Mouse (Mus musculus): ENCODE measurements around the gene Foxo1.

Gene Foxo1

GRCm38 (mm10) chr3:52267652-52268486, at the start of gene Foxo1:
Gene Foxo1 (plus strand): TSS chr3:52268336.
- DNase-seq (ENCODE audit: extremely low read depth, low read depth) = peak; percentile 67

DNA sequence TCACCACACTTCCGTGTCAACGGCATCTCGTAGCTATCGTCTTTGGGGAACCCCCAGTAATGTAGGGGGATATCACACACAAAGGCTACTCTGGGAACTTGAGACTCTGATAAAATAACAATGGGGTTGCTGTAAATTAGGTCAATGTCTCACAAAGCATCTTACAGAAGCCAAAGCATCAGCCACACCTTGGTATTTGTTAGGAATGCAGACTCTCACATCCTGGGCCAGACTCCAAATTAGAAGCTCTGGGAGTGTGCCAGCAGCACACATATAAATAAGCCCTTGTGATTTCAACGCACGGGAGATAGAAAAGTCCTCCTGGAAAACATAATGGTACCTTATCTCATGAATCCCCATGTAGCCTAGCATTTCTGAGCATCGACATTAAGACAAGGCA, 49.3 kb upstream of the Foxo1 start:
- no peak for DNase-seq (ENCODE audit: extremely low read depth, low read depth)

GRCm38 (mm10) chr3:52221082-52221481, 47.1 kb upstream of the Foxo1 start:
- no peak for DNase-seq (ENCODE audit: extremely low read depth, low read depth)

- no peak for DNase-seq (ENCODE audit: extremely low read depth, low read depth)
Observed at GRCm38 (mm10) chr3:52221931-52222330, 46.2 kb upstream of the Foxo1 start.

DNA sequence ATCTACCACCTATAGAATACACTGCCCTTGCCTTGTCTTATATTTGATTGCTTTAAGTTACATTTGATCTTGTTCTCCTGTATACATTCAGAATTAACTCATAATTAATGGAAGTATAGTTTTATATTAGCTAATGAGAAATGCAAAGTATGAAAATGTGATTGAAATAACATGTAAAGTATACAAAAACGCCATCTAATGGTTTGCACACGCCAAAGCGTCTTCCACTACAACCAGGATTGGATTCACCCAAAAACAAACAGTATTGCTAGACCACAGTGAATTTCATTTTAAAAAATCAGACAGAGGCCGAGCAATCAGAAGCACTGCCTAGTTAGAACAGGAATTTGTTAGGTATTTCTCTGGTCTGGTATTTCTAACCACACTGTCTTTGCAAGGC, 31.6 kb upstream of the Foxo1 start:
- no peak for DNase-seq (ENCODE audit: extremely low read depth, low read depth)

GRCm38 (mm10) chr3:52237136-52237535, 31.0 kb upstream of the Foxo1 start:
- DNase-seq (ENCODE audit: extremely low read depth, low read depth) = no peak

DNA sequence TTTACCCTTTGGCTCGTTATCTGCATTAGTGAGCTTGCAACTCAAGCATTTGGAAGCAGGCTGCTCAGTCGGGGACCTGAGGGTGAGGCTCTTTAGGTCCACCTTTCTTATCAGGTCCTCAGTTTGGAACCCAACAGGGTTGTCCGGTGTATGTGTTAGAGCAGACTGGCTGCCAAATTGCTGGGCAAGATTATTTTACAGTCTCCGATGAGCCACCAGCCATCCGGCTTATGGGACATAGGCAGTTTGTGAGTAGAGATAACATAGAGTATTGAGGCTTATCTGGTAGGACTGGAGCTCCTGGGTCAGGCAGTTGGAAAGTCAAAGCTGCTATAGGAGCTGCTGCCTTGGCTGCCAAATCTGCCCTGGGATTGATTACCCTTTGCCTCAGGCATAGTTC, 27.1 kb upstream of the Foxo1 start:
- no peak for DNase-seq (ENCODE audit: extremely low read depth, low read depth)

GRCm38 (mm10) chr3:52242457-52243105, 25.6 kb upstream of the Foxo1 start:
- DNase-seq (ENCODE audit: extremely low read depth, low read depth) = peak; percentile 58

DNA sequence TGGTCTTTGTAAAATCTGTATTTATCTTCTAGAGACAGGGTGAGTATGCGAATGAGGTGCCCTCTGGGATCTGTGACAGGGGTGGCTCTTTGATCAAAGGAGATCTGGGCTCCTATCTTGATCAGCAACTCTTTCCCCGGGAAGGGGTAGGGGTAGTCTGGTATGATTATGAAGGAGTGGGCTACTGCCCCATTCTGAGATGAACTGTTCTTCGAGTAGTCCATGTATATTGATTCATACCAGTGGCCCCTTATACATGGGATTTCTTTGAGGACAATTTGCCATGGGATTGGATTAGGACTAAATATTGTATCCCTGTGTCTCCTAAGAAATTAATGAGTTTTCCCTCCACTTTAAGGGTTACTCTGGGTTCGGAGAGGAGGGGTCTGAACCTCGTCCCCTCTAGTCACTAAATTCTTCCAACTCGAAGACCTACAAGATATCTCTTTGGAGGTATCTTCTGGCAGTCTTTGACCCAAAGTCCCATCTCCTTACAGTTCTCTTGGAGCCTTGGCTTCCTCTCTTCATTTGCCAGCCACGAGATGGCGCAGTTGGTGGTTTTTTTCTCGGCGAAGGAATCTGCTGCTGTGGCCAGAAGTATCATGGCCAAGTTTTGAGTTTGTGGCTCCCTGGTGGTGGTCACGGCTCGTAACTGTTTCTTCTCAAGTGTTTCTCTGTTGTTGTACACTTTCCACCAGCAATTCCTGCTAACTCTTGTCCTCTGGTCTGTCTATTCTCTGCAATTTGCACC, 24.7 kb upstream of the Foxo1 start:
- no peak for DNase-seq (ENCODE audit: extremely low read depth, low read depth)

DNA sequence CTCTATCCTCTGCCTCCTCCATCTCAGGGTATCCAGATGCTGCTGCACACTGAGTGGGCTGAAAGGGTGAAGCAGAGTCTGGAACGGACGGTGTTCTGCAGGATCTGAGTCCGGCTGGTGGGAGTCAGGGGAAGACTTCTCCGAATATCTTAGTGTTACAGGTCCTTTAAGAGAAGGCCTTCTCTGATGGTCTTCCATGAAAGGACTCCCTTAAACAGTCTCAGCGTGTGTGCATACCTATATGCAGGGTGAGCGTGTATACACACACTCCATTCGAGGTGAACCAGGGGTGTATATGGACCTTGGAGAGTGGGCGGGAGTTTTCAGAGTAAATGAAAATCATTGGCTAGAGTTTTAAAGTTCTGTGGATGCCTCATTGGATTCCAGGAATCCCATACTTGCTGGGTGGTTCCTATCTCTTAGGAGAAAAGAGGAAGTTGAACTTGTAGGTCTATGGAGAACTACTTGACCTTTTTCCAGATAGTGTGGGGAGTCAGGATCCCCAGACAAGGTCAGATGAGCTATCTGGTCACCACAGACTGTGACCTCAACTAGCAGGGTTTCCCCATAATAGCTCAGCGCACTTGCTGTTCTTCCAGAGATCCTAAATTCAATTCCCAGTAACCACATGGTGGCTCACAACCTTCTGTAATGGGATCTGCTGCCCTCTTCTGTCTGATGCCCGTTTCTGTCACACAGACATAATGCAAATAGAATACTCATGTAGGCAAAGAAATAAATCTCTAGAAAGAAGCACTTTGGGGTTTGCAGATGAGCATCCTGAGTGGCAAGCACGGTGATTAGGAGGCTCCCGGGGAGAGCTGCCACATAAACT, 21.9 kb upstream of the Foxo1 start:
- DNase-seq (ENCODE audit: extremely low read depth, low read depth) = peak; percentile 77

DNA sequence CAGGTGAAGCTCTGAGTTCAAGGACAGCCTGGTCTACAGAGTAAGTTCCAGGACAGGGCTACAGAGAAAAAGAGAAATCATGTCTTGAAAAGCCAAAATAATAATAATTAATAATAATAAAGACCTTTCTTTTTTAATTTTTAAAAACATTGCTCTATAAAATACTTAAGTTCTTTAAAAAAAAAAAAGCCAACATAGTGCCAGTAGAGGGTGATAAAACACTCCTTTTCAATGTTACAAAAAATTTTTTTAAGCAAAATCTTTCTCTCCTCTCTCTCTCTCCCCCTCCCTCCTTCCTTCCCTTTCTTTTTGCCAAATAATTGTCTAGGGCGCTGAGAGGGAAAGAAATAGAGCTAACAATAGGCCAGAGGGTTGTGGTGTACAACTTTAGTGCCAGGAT, 17.0 kb upstream of the Foxo1 start:
- DNase-seq (ENCODE audit: extremely low read depth, low read depth) = no peak

GRCm38 (mm10) chr3:52253656-52254461, 14.3 kb upstream of the Foxo1 start:
- DNase-seq (ENCODE audit: extremely low read depth, low read depth) = no peak

GRCm38 (mm10) chr3:52254496-52254895, 13.6 kb upstream of the Foxo1 start:
- no peak for DNase-seq (ENCODE audit: extremely low read depth, low read depth)

DNA sequence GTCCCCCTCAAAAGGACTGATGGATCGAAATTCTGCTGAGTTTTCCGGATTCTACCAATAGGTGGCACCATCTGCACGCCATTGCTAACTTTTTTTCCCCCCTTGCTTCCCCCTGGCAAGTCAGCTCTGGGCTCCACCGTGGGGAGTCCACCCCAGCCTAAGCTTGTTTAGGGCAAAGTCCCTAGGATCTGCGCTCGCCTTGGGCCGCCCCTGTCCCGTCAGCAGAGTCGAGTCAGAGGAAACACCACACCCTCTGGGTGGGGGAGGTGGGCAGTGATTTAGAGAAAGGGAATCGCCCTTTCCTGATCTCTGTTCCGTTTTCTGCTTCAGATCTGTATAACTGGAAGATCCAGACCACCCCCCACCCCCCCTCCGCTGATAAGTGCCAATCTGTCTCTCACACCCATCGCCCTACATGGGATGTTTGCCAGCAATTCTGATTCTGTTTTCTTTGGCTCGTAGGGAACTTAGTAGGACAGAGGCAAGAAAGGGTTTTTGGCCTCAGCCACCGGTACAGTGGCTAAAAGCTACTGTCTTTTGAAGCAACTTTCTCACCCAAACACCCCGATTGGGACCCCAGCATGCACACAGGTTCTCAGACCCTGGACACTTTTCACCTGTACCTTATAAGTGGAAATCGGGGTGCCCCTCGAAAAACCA, 10.2 kb upstream of the Foxo1 start:
- no peak for DNase-seq (ENCODE audit: extremely low read depth, low read depth)

- DNase-seq (ENCODE audit: extremely low read depth, low read depth) = no peak
Observed at GRCm38 (mm10) chr3:52258532-52258931, 9.6 kb upstream of the Foxo1 start.

GRCm38 (mm10) chr3:52262431-52263161, 5.5 kb upstream of the Foxo1 start:
- peak; percentile 43 for DNase-seq (ENCODE audit: extremely low read depth, low read depth)

- no peak for DNase-seq (ENCODE audit: extremely low read depth, low read depth)
Observed at GRCm38 (mm10) chr3:52264354-52264753, 3.8 kb upstream of the Foxo1 start.

GRCm38 (mm10) chr3:52266606-52267160, 1.5 kb upstream of the Foxo1 start:
- no peak for DNase-seq (ENCODE audit: extremely low read depth, low read depth)

DNA sequence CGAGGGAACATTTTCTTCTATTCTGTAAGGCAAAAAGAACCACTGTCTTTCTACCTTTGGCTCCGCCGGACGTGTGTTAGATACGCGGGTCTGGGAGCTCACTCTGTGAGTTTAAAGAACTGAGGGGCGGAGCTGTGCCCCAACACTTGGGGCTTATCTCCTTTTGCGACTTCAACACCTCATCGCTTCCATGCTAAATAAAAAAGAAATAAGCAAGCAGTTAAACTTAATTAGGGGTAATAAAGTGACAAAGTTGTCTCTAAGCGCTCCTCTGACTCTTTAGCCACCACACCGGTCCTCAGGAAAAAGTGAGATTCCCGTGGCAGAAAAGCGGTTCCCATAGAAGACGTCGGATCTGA, 864 bp upstream of the Foxo1 start:
- peak; percentile 47 for DNase-seq (ENCODE audit: extremely low read depth, low read depth)

All from MEL-GATA-1-ER (cell line).